Mouse (Mus musculus) granulocyte monocyte progenitor cell, adult 5-6 weeks (primary cell): Measurements from ENCODE around the gene Map3k15. TPM values are rescaled to one million over a fixed set of nuclear protein-coding genes. Genes with fewer than 3 reads are reported as not detected.

Source experiments
- ATAC-seq: replicated peaks from 2 replicates; pipeline ENCODE4 v1.8.0; 2016; ENCODE audit warnings: mild to moderate bottlenecking, moderate TSS enrichment, inconsistent platforms; ENCODE audit not compliant: poor library complexity, severe bottlenecking
- total RNA-seq, 2 experiments: library from RNA; stranded (forward) in 1 of 2; stranded (reverse) in 1 of 2; fragments of 200-712, 200-1000 nt in 1 of 2; fragments of >200 nt in 1 of 2; fragmentation: Nextera tagmentation in 1 of 2; gene quantifications; 2 replicates each; pipeline ENCODE4 v1.2.3; 2014 to 2017

Gene Map3k15
- total RNA-seq (2014; fragmentation: Nextera tagmentation) (1.9 and 2.1 TPM in 2 replicates), total RNA-seq (2017) (4.1 and 5.4 TPM in 2 replicates)

DNA sequence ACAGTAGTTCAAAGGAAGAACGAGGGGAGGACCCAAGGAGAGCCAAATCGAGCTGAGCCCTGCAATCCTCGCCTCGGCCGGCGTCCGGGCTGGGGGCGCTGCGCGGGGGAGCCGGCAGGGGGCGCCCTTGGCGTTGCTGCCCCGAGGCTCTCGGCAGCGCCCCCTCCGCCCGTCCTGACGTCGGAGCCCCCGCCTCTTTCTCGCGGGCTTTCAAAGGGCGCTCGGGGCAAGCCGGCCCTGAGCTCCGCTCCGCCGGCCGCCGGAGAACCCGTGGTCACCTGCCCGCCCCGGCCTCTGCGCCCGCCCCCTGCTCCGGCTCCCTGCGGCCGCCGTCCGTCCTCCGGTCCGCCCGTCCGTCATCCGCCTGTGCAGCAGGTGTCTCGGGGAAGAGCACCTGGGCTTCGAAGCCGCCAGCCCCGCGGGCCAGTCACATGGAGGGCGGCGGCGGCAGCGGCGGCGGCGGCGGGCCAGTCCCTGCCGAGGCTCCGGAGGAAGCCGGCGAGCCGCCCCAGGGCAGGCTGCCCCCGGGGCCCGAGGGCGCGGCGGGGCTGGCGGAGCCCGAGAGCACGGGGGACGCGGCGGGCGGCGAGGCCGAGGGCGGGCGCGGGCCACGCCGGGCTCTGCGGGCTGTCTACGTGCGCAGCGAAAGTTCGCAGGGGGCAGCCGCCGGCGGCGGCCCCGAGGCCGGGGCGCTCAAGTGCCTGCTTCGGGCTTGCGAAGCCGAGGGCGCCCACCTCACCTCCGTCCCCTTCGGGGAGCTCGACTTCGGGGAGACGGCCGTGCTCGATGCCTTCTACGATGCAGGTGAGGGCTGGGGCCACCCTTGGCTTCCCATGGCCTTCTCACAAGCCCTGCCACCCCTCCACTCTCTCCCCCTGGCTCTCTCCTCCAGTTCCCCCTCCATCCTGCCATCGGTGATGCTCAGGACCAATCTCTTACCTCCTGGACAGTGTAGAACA lies at the start of gene Map3k15:
Map3k15 (plus strand) TSS at position 432 of the 959 bp plus-strand sequence.
- ATAC-seq, result peak; percentile 98

DNA sequence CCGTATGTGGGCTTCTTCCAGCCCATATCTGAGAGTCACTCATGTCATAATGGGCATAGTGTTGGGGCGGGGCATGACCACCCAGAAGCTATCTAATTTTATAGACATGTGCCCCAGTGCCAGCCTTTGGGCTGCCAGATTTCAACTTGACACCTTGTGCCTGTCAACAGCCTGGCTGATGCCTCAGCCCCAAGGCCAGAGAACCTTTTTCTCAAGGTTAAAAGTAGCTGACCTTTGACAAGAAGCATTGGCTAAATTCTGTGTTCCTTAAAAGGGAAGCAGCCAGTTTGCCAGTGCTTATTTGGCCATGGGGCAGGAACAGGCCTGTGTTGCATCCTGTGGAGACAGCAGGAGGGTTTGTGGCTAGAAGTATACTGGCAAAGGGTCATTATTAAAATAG lies 45.7 kb upstream of the Map3k15 start:
- no peak for ATAC-seq

DNA sequence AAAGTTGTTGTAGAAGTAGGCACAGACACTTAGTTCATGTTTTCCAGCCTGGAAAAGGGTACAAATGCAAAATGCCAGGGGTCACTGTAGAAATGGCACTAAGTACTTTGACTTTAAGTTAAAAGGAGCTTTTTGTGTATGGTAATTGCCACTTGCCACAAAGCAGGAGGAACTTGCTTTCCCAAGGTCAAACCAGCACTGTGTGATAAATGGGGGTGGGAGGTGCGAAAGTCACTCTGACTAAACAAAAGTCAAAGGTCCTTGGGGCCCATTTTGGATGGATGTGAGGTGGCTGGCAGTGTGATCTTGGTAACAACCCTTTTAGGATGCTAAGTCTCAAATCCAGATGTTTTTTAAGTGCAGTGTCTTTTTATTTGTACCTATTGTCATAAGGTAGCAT lies 44.6 kb upstream of the Map3k15 start:
- no peak for ATAC-seq

DNA sequence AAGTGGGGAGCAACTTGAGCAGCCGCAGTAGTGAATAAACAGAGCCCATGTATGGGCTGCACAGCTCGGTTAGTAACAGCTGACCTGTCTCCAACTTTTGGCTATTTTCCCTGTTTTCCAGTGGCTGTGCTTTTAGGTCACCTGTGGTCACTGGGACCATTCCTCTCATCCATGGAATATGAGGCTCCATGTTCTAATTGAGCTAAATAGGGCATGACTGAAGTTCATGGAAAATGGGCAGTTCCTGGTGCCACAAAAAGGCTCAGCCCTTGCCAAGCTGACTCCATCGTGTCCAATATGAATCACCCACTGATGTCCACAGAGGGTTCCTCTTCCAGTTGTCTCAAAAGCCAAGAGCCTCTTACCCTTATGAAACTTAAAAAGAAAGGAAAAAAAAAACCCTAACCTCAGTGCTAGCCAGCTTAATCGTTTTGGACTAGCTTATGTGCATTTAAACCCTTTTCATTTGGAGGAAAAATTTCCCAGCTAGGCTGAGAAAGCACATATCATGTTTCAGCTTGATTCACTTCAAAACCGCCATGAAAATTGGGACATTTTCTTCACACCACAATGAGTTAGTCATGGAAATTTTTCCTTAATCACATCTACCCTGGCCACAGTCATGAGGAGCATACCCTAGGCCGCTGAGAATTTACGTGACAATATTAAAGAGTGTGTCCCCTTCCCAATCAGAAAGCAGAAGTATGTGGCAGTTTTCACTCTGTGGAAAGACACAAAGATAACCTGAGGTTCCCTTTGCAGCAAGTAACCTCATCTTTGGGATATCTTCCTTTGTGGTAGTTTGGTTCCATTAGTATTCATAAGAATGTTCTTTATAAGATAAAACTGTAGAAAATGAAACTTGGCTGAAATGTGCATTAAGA lies 34.4 kb upstream of the Map3k15 start:
- peak; percentile 40; the same call in 1 of the 2 replicates for ATAC-seq

DNA sequence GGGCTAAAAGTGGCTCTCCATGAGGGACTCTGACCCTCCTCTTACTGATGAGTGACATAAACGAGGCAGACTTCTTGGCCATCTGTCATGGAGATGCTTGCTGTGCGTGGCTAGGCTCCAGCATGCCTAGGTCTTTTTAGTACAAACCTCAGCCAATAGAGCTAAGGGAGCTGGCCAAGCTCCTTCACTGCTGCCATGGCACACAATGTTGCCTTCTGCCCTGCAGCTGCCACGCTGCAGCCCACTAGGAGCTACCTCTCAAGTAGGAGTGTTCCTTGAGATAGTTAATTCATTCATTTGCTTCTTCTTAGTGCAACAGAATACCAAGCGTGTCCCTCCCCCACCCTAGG lies 33.8 kb upstream of the Map3k15 start:
- no peak for ATAC-seq

DNA sequence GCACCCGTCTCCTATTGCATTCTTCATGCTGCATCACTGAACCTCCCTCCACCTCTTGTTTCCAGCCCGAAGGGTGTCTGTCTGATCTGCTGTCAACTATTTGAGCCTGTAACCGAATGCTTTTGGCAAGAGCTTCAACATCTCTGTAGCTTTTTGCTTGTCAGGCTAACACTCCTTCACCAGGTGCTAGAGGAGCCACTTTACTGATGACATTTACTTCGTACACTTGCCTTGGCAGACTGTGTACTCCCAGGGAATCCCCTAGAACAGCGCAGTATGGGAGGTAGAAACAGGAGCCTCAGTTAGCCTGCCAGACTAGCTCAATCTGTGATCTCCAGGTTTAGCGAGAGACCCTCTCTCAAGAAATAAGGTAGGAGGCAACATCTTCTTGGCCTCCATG lies 32.8 kb upstream of the Map3k15 start:
- ATAC-seq, result no peak

DNA sequence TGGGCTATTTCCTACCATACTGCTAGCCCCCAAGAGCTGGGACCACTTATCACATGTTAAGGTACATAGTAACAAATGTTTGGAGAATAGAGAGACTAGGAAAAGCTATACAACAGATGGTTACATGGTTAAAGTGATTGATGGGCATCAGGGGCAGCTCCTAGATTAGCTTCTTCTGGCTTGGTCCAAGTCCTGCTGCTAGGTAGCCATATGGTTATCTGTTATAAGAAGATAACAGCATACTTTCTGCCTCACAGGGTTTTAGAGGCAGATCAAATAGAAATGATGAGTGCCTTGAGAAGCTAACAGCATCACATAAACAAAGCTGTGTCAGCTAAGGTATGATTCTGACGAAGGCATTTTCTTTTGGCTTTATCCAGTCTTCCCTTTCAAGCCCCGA lies 26.8 kb upstream of the Map3k15 start:
- ATAC-seq, result no peak

DNA sequence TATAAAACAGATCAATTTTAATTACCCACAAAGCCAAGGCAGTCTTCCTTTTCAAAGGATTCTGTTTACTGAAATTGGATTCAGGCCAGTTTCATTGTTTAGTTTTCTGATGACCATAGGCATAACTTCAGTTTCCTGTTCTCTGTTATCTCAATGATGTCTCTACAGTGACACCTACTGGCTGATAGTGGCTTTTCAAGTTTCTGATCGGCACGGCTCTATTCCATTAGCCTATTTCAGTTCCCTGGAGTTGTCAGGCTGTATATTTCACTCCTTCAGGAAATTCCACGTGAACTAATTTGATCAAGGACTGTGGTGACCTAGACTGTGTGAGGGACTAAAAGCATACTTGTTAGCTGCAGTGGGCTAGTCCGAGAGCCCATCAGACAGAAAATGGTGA lies 25.0 kb upstream of the Map3k15 start:
- peak; percentile 88 for ATAC-seq

DNA sequence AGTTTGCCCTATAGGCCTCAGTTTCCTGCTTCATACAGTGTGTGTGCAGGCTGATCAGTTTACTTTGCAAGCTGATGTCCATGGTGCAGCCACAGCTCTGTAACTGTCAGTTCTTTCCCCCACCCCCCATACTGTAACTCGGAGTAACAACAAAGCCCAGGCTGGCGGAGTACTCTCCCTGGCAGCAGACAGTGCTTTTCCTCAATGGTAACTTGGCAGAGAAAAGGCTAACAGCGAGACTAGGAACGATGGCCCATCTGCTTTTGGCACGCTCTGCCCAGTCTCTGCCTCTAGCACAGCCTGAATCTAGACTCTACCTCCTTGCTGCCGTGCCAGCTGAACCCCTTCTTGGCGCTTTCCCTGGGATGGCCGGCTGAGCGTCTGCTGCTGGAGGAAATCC lies 24.3 kb upstream of the Map3k15 start:
- no peak for ATAC-seq

DNA sequence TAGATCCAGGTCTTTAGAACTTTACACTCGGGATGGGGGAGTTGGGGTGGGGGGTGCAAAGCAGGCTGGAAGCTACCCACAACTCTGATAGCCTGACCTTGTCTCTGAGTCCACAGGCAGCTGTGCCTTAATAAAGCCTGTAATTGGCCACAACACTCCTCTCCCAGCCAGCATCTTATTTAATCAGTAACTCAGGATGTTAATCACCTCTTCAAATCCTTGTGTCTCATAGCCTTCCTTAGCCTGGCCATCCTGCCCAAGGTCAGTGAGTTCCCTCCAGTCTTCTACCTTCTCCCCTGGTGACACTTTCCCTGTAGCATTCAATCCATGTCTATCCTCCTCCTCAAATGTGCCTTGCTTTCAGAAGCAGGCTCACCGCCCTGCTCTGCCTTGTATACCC lies 19.2 kb upstream of the Map3k15 start:
- no peak for ATAC-seq

DNA sequence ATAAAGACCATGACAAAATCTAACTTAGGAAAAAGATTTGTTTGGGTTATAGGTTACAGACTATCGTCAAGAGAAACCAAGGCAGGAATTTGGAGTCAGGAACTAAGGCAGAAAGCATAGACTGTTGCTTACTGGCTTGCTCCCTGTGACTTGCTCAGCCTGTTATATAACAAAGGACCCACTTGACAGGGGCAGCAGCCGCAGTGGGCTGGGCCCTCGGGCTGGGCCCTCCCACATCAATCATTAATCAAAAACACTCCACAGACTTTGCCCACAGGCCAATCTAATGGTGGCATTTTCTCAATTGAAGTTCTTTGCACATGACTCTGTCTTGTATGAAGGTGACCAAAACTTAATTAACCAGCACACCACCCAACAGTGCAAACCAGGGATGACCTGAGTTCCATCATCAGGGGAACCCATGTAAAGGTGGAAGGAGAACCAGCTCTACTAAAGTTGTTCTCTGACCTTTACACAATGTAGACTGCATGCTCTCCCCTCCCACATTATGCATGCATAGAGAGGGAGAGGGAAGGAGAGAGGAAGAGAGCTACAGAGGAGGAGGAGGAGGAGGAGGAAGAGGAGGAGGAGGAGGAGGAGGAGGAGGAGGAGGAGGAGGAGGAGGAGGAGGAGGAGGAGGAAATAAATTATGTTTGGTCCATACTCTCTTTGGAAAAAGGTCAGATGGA lies 17.0 kb upstream of the Map3k15 start:
- no peak for ATAC-seq

DNA sequence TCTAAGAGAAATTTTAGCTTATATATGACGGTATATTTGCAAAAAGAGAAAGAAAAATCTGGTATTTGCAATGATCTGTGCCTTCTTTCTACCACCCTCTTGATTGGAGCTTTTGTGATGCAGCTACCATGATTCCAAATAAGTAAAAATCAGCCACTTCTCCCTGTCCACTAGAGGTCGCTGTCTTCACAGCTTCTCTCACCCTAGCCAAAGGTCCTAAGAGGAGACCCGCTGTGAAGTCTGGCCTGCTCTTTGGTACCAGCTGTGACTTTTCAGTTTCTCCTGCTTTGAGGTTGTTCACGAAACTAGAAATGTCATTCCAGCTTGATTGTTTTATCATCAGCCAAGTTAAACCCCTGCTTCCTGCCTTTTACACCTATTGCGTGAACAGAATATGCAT lies 14.5 kb upstream of the Map3k15 start:
- peak; percentile 59 for ATAC-seq

DNA sequence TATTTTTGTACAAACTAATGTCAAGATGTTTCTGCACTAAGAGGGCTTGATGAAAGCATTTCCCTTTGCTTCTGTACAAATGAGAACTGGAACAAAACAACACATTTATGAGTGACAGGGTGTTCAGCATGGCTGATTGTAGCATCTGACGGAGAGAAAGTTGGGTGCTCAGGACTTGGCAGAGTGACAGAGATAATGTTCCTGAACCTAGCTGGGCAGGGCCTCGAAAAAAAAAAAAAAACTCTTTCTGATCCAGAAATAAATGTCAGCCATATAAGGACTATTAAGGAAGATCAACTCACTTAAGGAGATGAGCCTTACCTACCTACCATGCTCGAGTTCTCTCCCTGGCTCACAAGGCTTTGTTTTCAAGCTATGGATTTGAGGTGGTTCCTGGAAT lies 12.0 kb upstream of the Map3k15 start:
- ATAC-seq, result no peak

DNA sequence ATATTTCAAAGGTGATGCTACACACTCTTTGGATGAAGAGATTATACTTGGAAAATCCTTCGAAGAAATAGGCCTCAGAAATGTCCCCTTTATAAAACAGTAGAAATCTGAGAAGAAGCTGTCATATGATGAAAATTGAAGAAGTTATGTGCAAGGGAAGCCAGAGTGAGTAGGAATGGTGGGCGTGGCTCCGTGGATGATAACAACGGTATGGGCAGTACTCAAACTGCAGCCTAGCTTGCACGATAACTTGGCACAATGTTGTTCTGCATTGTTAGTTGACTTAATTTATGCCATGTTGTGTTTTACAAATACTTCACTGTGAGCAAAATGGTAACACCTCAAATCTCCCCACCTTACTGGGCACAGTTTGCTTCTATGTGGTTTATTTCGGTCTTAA lies 7.6 kb downstream of the Map3k15 start:
- ATAC-seq, result no peak

DNA sequence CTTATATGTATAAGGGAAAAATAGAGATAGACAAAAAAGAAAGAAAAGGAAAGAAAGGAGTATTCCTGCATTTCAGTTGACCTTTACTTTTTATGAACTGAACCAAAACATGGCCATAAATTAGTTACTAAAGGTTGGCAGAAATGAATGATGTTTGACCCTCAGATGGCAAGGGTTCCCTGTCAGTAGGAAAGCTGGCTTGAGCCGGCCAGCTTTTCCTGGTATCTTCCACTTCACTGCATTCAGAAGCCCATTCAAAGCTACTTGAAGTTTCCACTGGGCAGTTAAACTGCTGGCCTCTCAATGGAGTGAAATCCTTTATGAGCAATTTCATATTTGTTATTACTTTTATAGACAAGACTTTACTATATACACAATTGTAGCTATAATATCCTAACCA lies 65.1 kb downstream of the Map3k15 start:
- no peak for ATAC-seq

DNA sequence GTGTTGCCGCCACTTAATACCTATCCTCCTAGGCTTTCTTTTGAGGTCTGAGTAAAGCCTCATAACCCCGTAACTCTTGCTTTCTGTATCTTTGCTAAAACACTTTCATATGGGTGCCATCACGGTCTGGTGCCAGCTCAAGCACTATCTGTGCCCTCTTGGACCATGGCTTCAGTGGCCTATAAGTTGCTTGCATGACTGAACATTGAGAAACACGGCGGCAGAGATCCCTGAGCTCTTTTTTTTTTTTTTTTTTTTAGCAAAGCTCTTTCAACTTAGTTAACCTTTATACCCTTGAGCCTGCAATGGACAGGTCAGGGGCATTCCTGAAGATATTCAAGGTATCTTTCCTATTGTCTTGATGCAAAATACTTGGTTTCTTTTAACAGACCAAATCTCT lies 66.4 kb downstream of the Map3k15 start:
- no peak for ATAC-seq

DNA sequence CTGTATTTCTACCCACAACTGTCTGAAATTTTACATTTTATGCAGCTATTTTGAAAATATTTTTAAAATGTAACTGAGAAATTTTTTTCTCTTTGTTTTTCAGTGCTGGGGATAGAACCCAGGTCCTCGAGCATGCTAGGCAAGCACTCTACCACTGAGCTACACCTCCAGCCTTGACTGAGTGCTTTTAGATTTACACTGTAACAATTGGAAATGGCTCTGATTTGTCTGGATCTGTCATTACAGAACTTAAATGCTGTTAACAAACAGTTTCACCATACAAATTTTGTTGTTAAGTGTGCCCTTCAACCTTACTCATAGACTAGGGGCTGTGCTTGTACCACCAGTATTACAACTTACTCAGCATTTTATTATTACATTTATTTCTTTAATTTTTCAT lies 103.7 kb downstream of the Map3k15 start:
- no peak for ATAC-seq

DNA sequence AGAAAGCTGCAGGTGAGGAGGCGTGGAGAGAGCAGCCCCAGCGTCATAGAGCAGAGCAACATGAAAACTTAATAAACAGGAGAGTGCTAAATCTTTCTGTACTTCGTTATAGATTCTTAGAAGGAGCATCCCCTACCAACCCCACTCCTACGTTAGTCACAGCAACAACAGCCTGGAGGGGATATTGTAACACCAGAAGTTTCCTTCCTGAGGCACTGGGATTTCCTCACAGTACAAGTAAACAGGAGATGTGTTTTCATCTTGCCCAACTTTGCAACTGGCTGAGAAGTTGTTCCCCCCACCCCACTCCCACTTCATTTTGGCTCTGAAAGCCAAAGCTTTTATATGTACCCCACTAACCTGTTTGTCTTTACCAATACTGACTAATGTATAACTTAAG lies 119.6 kb downstream of the Map3k15 start:
- peak; percentile 89 for ATAC-seq

DNA sequence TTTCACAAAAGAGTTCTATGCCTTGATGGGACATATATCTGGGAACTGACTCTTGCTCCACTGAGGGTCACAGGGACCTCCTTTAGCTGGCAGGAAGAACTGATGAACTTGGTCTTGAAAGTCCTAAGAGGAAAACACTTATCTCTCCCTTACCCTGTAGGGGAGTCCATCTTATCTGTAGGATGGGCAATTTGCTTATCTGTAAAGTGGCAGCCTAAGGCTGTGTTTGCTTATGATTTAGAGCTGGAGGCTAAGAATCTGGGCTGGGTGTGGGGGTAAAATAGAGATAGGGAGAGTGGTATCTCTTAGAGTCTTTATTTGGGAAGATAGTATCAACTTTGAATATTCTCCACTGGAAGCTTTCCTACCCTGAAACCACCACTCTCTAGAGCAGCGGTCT lies 125.5 kb downstream of the Map3k15 start:
- no peak for ATAC-seq

DNA sequence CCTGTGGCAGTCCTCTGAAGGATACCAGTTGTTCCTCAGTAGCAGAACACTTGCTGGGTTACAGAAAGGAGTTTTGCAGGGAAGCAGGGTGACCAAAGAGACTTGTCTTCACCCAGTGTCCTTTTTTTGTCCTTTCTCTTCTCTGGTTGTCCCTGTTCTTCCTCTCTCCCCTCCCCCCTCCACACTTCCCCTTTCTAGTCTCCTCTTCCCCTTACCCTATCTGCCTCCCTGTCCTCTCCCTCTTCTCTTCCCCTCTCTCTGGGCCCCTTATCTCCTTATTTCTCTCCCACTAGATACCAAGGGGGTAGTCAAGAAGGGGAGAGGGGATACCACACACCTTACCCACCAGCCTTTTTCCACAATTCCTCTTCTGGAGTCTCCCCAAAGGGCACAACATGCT lies 127.8 kb downstream of the Map3k15 start:
- peak; percentile 85 for ATAC-seq

DNA sequence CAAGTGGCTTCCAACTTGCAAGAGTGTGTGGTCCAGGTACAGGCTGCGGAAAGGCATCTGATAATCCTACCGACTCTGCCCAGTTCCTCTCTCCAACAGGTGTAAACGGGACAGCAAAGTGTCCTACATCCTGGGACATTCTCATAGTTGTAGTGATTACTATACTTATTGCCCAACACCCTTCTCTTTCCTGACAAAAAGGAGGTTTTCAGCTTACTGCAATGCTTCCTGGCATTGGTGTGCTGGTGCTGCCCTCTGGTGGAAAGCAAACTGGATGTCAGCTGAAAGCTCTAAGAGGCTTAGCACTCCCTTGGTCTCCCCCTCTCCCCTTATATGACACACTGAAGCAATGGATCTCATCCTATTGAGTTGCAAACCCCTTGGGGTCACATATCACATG lies 128.4 kb downstream of the Map3k15 start:
- peak; percentile 90 for ATAC-seq
